Mouse (Mus musculus): Measurements from ENCODE around the gene Umps. TPM values are rescaled to one million over a fixed set of nuclear protein-coding genes. Genes with fewer than 3 reads are reported as not detected.

The Umps gene
- polyA plus RNA-seq, 1 experiment: 16.5 TPM

DNA sequence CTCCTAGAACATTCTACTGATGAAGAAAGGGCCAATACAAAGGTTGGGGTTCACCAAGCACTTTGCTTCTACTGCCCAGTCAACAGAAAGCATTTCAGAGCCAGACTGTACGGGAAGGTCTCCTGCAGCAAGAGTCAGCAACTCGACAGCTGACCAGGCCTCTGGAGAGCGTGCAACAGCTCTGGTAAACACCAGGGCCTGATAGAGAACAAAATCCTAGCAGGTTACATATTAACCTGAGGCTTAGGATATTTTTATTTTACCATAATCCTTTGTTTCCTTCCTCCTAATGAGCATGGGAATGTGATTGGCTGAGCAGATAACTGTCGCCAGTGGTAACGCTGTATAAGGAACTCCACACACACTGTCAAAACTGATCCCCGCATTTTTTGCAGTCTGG lies 3.3 kb downstream of the Umps start:
- Histone ChIP-seq H3K4me3 (ENCODE audit: insufficient read depth, low read depth, low read length) (no peak overlapping the region), H3K36me3 (ENCODE audit: control insufficient read depth, insufficient read depth, low read length) (no peaks in the 10 kb centered on the region), H3K27ac (ENCODE audit: insufficient read depth, low read depth, low read length) (peak overlapping the region; percentile 15), H3K4me1 (ENCODE audit: control insufficient read depth, insufficient read depth, low read length) (peaks cover 12% of the 10 kb centered on the region), H3K27me3 (replicated peaks; ENCODE audit: control insufficient read depth, insufficient read depth, low read length) (no peaks in the 10 kb centered on the region)
- TF ChIP-seq POLR2A (IDR thresholded peaks at IDR 0.05; ENCODE audit: low read depth, low read length): no peak
- 0 out of 2 replicates have a peak, but pooled peaks have one; percentile 7 for TF ChIP-seq CTCF (conservative IDR thresholded peaks at IDR 0.05; ENCODE audit: insufficient read depth, insufficient read length, low read depth, low read length)
- DNase-seq: peak; percentile 80
- 40% methylated on average over 6 of the region's 6 CpGs for WGBS

DNA sequence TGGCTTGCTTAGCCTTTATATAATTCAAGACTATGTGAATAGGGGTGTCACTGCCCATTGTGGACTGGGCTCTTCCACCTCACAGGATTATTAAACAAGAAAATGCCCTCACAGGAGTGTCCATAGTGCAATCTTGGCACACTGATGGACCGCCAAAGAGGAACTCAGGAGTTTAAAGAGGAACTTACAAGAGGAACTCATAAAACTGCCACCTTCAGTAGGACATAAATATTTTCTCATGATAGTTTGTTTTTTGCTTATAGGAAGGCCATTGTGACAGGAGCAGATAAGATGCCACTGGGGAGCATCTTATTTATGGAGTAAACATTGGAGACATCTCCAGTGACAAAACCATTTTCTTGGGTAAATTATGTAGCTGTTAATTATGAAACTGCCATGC lies 12.0 kb downstream of the Umps start:
- H3K27ac ChIP-seq (ENCODE audit: insufficient read depth, low read depth, low read length): no peak overlapping the region
- WGBS: 95% methylated on average over 1 of the region's 1 CpGs
- H3K4me1 ChIP-seq (ENCODE audit: control insufficient read depth, insufficient read depth, low read length): peaks cover 3% of the 10 kb centered on the region; the same call in 1 of the 2 replicates
- no peaks in the 10 kb centered on the region; the same call in none of the 2 replicates for H3K36me3 ChIP-seq (ENCODE audit: control insufficient read depth, insufficient read depth, low read length)
- no peak for DNase-seq
- H3K27me3 ChIP-seq (replicated peaks; ENCODE audit: control insufficient read depth, insufficient read depth, low read length): no peaks in the 10 kb centered on the region
- TF ChIP-seq CTCF (conservative IDR thresholded peaks at IDR 0.05; ENCODE audit: insufficient read depth, insufficient read length, low read depth, low read length): no peak
- TF ChIP-seq POLR2A (IDR thresholded peaks at IDR 0.05; ENCODE audit: low read depth, low read length): no peak
- H3K4me3 ChIP-seq (ENCODE audit: insufficient read depth, low read depth, low read length): no peak overlapping the region

DNA sequence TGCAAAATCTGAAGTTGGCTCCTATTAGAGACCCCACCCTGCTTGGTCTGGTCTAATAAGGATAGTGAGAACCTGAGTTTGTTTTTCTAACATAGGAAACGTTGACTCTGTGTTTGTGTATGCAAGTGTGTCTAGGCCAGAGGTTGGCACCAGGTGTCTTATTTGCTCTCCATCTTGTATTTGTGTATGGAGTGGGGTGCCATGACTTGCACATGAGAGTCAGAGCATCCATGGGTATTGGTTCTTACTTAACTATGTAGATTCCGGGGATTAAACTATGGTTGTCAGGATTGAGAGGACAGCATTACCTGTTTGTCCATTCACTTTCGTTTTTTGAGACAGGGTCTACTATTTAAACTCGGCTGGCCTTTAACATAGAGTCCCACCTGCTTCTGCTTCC lies 13.8 kb downstream of the Umps start:
- no peaks in the 10 kb centered on the region for H3K27me3 ChIP-seq (replicated peaks; ENCODE audit: control insufficient read depth, insufficient read depth, low read length)
- WGBS: 87% methylated on average over 4 of the region's 4 CpGs
- peaks cover 10% of the 10 kb centered on the region for H3K4me1 ChIP-seq (ENCODE audit: control insufficient read depth, insufficient read depth, low read length)
- peaks cover 2% of the 10 kb centered on the region for H3K36me3 ChIP-seq (ENCODE audit: control insufficient read depth, insufficient read depth, low read length)
- no peak overlapping the region for H3K4me3 ChIP-seq (ENCODE audit: insufficient read depth, low read depth, low read length)
- no peak for DNase-seq
- no peak for TF ChIP-seq POLR2A (IDR thresholded peaks at IDR 0.05; ENCODE audit: low read depth, low read length)
- TF ChIP-seq CTCF (conservative IDR thresholded peaks at IDR 0.05; ENCODE audit: insufficient read depth, insufficient read length, low read depth, low read length): no peak
- no peak overlapping the region for H3K27ac ChIP-seq (ENCODE audit: insufficient read depth, low read depth, low read length)

DNA sequence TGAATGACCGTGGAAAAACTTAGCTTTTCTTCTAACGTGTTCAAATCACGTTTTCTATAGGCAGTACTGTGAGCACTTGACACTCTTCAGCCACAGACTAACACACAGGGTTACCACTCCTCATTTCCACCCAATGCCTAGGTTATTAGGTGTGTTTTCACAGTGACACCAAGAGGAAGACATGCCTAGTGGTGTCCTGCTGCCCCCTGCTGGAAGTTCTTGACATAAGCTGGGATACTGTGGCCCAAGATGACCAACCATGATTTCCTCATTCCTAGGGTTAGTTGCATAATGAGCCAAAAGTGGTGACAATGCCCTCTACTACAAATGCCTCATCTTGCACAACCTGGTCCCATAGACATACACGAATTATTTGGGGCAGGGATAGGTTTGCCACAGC lies 16.0 kb downstream of the Umps start:
- 19% methylated on average over 4 of the region's 4 CpGs for WGBS
- TF ChIP-seq CTCF (conservative IDR thresholded peaks at IDR 0.05; ENCODE audit: insufficient read depth, insufficient read length, low read depth, low read length): peak; percentile 99; the same call in 1 of the 2 replicates
- TF ChIP-seq POLR2A (IDR thresholded peaks at IDR 0.05; ENCODE audit: low read depth, low read length): no peak
- H3K4me3 ChIP-seq (ENCODE audit: insufficient read depth, low read depth, low read length): no peak overlapping the region
- DNase-seq: peak; percentile 93
- peaks cover 22% of the 10 kb centered on the region for H3K4me1 ChIP-seq (ENCODE audit: control insufficient read depth, insufficient read depth, low read length)
- H3K27ac ChIP-seq (ENCODE audit: insufficient read depth, low read depth, low read length): no peak overlapping the region
- no peaks in the 10 kb centered on the region for H3K27me3 ChIP-seq (replicated peaks; ENCODE audit: control insufficient read depth, insufficient read depth, low read length)
- H3K36me3 ChIP-seq (ENCODE audit: control insufficient read depth, insufficient read depth, low read length): peaks cover 2% of the 10 kb centered on the region; the same call in 1 of the 2 replicates

DNA sequence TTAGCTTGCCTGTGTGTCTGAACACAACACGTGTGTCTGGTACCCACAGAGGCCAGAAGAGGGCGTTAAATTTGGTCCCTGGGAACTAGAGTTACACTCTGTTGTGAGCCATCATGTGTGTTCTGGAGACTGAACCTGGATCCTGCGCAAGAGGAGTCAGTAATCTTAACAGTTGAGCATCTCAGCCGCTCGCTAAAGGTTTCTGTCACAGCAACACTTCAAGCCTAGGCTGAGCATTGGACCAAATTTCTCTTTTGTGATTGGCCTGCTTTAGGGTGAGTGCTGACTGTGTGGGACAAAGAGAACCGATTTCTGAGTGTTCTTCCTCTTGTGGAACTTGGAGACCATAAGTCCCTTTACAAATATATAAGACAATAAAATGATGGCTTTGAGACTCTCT lies 16.5 kb downstream of the Umps start:
- Histone ChIP-seq H3K4me1 (ENCODE audit: control insufficient read depth, insufficient read depth, low read length) (peaks cover 26% of the 10 kb centered on the region), H3K27ac (ENCODE audit: insufficient read depth, low read depth, low read length) (no peak overlapping the region), H3K4me3 (ENCODE audit: insufficient read depth, low read depth, low read length) (no peak overlapping the region), H3K27me3 (replicated peaks; ENCODE audit: control insufficient read depth, insufficient read depth, low read length) (no peaks in the 10 kb centered on the region), H3K36me3 (ENCODE audit: control insufficient read depth, insufficient read depth, low read length) (peaks cover 2% of the 10 kb centered on the region; the same call in 1 of the 2 replicates)
- TF ChIP-seq CTCF (conservative IDR thresholded peaks at IDR 0.05; ENCODE audit: insufficient read depth, insufficient read length, low read depth, low read length): 0 out of 2 replicates have a peak, but pooled peaks have one; percentile 10
- no peak for TF ChIP-seq POLR2A (IDR thresholded peaks at IDR 0.05; ENCODE audit: low read depth, low read length)
- 82% methylated on average over 6 of the region's 6 CpGs for WGBS
- no peak for DNase-seq

DNA sequence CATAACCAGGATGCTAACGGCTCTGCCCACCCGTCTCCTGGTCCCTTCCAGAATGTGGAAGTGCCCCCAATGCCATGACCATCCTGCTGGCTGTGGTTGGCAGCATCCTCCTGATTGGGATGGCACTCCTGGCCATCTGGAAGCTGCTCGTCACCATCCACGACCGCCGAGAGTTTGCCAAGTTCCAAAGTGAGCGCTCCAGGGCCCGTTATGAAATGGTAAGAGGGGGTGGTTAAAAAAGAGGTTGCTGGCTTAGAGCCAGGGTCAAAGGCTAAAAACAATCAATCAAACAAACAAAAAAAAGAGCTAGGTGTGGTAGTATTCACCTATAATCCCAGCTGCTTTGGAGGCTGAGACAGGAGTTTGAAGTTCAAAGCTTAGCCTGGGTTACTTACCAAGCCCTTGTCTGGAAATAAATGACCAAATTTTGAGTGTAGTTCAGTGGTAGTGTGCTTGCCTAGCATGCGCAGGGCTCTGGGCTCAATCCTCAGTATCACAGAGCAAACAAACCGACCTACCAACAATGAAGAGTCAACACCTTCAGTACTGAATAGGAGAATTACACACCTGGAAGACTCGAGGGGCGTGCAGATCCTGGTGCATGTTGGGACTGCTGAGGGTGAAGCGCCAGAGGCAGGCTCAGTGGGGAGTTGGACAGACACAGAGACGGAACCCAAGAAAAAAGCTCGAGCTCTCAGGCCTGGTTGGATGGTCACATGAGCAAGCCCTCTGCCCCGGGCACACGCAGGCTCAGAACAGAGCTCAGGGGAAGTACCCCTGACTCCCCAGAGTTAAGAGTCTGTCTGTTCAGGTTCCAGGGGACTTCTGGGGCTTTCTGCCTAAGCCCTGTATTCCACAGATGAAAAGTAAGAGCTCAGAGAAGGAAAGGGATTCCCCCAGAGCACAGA lies 18.9 kb downstream of the Umps start:
- H3K27ac ChIP-seq (ENCODE audit: insufficient read depth, low read depth, low read length): peak overlapping the region; percentile 18
- peaks cover 2% of the 10 kb centered on the region; the same call in 1 of the 2 replicates for H3K36me3 ChIP-seq (ENCODE audit: control insufficient read depth, insufficient read depth, low read length)
- no peak overlapping the region for H3K4me3 ChIP-seq (ENCODE audit: insufficient read depth, low read depth, low read length)
- no peaks in the 10 kb centered on the region for H3K27me3 ChIP-seq (replicated peaks; ENCODE audit: control insufficient read depth, insufficient read depth, low read length)
- TF ChIP-seq CTCF (conservative IDR thresholded peaks at IDR 0.05; ENCODE audit: insufficient read depth, insufficient read length, low read depth, low read length) (no peak), POLR2A (IDR thresholded peaks at IDR 0.05; ENCODE audit: low read depth, low read length) (no peak)
- H3K4me1 ChIP-seq (ENCODE audit: control insufficient read depth, insufficient read depth, low read length): peaks cover 26% of the 10 kb centered on the region
- WGBS: 61% methylated on average over 17 of the region's 17 CpGs
- DNase-seq: peak; percentile 77

DNA sequence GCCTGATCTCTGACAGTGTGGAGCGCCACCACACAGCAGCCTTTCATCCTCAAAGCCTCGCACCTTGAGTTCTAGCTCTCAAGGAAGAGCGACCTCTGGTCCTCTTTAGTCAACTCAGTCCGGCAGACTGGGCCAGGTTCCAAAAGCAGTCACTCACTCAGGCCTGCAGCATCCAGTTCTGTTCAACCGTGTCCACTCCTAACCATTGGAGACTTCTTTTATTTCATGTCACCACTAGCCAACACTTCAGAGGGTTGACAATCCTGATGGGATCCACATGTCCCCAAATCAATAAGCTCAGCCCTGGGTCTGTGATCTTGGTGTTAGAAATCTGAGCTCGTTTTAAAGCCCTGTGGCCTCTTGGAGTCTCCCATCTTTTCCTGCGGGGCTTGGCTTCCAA lies 20.8 kb downstream of the Umps start:
- peaks cover 2% of the 10 kb centered on the region; the same call in 1 of the 2 replicates for H3K36me3 ChIP-seq (ENCODE audit: control insufficient read depth, insufficient read depth, low read length)
- no peaks in the 10 kb centered on the region for H3K27me3 ChIP-seq (replicated peaks; ENCODE audit: control insufficient read depth, insufficient read depth, low read length)
- no peak for TF ChIP-seq POLR2A (IDR thresholded peaks at IDR 0.05; ENCODE audit: low read depth, low read length)
- TF ChIP-seq CTCF (conservative IDR thresholded peaks at IDR 0.05; ENCODE audit: insufficient read depth, insufficient read length, low read depth, low read length): no peak
- H3K4me3 ChIP-seq (ENCODE audit: insufficient read depth, low read depth, low read length): no peak overlapping the region
- 32% methylated on average over 7 of the region's 7 CpGs for WGBS
- DNase-seq: peak; percentile 88
- H3K27ac ChIP-seq (ENCODE audit: insufficient read depth, low read depth, low read length): no peak overlapping the region; the same call in 1 of the 2 replicates
- H3K4me1 ChIP-seq (ENCODE audit: control insufficient read depth, insufficient read depth, low read length): peaks cover 36% of the 10 kb centered on the region
